Mouse (Mus musculus): ENCODE results near the gene Abcc6. TPM values are rescaled to one million over a fixed set of nuclear protein-coding genes. Genes with fewer than 3 reads are reported as not detected.

Abcc6 gene
- polyA plus RNA-seq, 1 experiment: 2.8 TPM

DNA sequence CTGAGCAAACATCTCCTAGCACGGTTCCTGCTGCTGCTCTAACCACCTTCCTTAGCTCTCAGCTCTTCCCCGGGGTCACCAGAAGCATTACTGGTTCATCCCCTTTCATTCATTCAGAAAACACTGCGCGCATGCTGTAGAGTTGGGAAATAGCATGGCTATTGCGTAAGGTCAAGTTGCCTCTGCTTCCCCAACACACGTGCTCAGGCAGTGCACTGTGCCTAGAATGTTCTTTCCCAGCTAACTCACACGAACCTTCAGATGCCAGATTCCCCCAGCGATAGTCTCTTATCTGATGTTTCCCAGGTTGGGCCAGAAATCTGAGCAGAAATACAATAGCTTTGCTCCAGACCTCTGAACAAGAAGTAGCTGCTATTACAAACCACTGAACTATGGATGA is 37.6 kb downstream of the Abcc6 start:
- 87% methylated on average over 8 of the region's 8 CpGs for WGBS
- TF ChIP-seq POLR2A (IDR thresholded peaks at IDR 0.05; ENCODE audit: borderline replicate concordance, insufficient read depth, low read length) (no peak), CTCF (IDR thresholded peaks at IDR 0.05; ENCODE audit: borderline replicate concordance, insufficient read depth, low read depth, low read length) (no peak)
- no peak for DNase-seq

DNA sequence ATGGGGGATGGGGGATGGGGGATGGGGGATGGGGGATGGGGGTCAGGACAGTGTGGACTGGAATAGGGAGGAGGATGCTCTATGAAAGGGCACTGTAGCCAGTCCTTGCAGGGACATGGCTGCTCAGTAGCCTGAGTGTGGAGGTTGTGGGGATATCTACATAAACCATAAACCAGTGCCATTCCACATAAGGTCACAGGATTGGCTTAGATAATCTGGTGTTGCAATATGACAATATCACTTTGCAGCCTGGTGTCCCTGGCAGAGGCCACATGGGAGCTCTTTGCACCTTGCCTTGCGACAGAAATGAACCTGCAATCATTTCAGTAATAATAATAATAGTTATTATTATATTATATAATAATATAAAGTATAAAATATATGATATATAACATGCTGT is 41.8 kb downstream of the Abcc6 start:
- TF ChIP-seq POLR2A (IDR thresholded peaks at IDR 0.05; ENCODE audit: borderline replicate concordance, insufficient read depth, low read length): no peak
- TF ChIP-seq CTCF (IDR thresholded peaks at IDR 0.05; ENCODE audit: borderline replicate concordance, insufficient read depth, low read depth, low read length): no peak
- DNase-seq: no peak
- 88% methylated on average over 1 of the region's 1 CpGs for WGBS
- no peaks in the 10 kb centered on the region for H3K4me1 ChIP-seq (ENCODE audit: control insufficient read depth, insufficient read depth, low read length)
- no peaks in the 10 kb centered on the region for H3K27me3 ChIP-seq (ENCODE audit: control insufficient read depth, insufficient read depth, low read length)
- no peak overlapping the region for H3K4me3 ChIP-seq (replicated peaks; ENCODE audit: insufficient read depth, low read depth, low read length)
- no peak overlapping the region for H3K27ac ChIP-seq (ENCODE audit: insufficient read depth, low read length)

More for the DNA sequence above, 37.6 kb downstream of the Abcc6 start:
- Histone ChIP-seq H3K27ac (ENCODE audit: insufficient read depth, low read length) (no peak overlapping the region), H3K4me1 (ENCODE audit: control insufficient read depth, insufficient read depth, low read length) (no peaks in the 10 kb centered on the region), H3K4me3 (replicated peaks; ENCODE audit: insufficient read depth, low read depth, low read length) (no peak overlapping the region), H3K27me3 (ENCODE audit: control insufficient read depth, insufficient read depth, low read length) (no peaks in the 10 kb centered on the region)

GRCm38 (mm10) chr7:45986893-45987292 is 43.2 kb downstream of the Abcc6 start:
- H3K4me3 ChIP-seq (replicated peaks; ENCODE audit: insufficient read depth, low read depth, low read length): no peak overlapping the region
- no peaks in the 10 kb centered on the region for H3K27me3 ChIP-seq (ENCODE audit: control insufficient read depth, insufficient read depth, low read length)
- no peaks in the 10 kb centered on the region for H3K4me1 ChIP-seq (ENCODE audit: control insufficient read depth, insufficient read depth, low read length)
- no peak overlapping the region for H3K27ac ChIP-seq (ENCODE audit: insufficient read depth, low read length)
- no peak for DNase-seq
- TF ChIP-seq CTCF (IDR thresholded peaks at IDR 0.05; ENCODE audit: borderline replicate concordance, insufficient read depth, low read depth, low read length): no peak
- no peak for TF ChIP-seq POLR2A (IDR thresholded peaks at IDR 0.05; ENCODE audit: borderline replicate concordance, insufficient read depth, low read length)
- 67% methylated on average over 6 of the region's 6 CpGs for WGBS

GRCm38 (mm10) chr7:45981612-45982011 is 48.5 kb downstream of the Abcc6 start:
- DNase-seq: no peak
- no peak overlapping the region for H3K27ac ChIP-seq (ENCODE audit: insufficient read depth, low read length)
- no peak for TF ChIP-seq CTCF (IDR thresholded peaks at IDR 0.05; ENCODE audit: borderline replicate concordance, insufficient read depth, low read depth, low read length)
- H3K27me3 ChIP-seq (ENCODE audit: control insufficient read depth, insufficient read depth, low read length): no peaks in the 10 kb centered on the region
- 74% methylated on average over 5 of the region's 5 CpGs for WGBS
- no peaks in the 10 kb centered on the region for H3K4me1 ChIP-seq (ENCODE audit: control insufficient read depth, insufficient read depth, low read length)
- H3K4me3 ChIP-seq (replicated peaks; ENCODE audit: insufficient read depth, low read depth, low read length): no peak overlapping the region

- H3K27ac ChIP-seq (ENCODE audit: insufficient read depth, low read length): no peak overlapping the region
- 74% methylated on average over 6 of the region's 6 CpGs for WGBS
- H3K4me1 ChIP-seq (ENCODE audit: control insufficient read depth, insufficient read depth, low read length): no peaks in the 10 kb centered on the region
- no peak overlapping the region for H3K4me3 ChIP-seq (replicated peaks; ENCODE audit: insufficient read depth, low read depth, low read length)
- H3K27me3 ChIP-seq (ENCODE audit: control insufficient read depth, insufficient read depth, low read length): no peaks in the 10 kb centered on the region
- TF ChIP-seq POLR2A (IDR thresholded peaks at IDR 0.05; ENCODE audit: borderline replicate concordance, insufficient read depth, low read length) (no peak), CTCF (IDR thresholded peaks at IDR 0.05; ENCODE audit: borderline replicate concordance, insufficient read depth, low read depth, low read length) (no peak)
- DNase-seq: no peak
These were observed 55.6 kb downstream of the Abcc6 start for GRCm38 (mm10) chr7:45974512-45974911.

- H3K4me1 ChIP-seq (ENCODE audit: control insufficient read depth, insufficient read depth, low read length): no peaks in the 10 kb centered on the region
- H3K27ac ChIP-seq (ENCODE audit: insufficient read depth, low read length): no peak overlapping the region
- TF ChIP-seq CTCF (IDR thresholded peaks at IDR 0.05; ENCODE audit: borderline replicate concordance, insufficient read depth, low read depth, low read length) (no peak), POLR2A (IDR thresholded peaks at IDR 0.05; ENCODE audit: borderline replicate concordance, insufficient read depth, low read length) (no peak)
- DNase-seq: no peak
- 71% methylated on average over 6 of the region's 6 CpGs for WGBS
- H3K27me3 ChIP-seq (ENCODE audit: control insufficient read depth, insufficient read depth, low read length): no peaks in the 10 kb centered on the region
- no peak overlapping the region for H3K4me3 ChIP-seq (replicated peaks; ENCODE audit: insufficient read depth, low read depth, low read length)
These were observed 56.0 kb downstream of the Abcc6 start for GRCm38 (mm10) chr7:45974103-45974502.

DNA sequence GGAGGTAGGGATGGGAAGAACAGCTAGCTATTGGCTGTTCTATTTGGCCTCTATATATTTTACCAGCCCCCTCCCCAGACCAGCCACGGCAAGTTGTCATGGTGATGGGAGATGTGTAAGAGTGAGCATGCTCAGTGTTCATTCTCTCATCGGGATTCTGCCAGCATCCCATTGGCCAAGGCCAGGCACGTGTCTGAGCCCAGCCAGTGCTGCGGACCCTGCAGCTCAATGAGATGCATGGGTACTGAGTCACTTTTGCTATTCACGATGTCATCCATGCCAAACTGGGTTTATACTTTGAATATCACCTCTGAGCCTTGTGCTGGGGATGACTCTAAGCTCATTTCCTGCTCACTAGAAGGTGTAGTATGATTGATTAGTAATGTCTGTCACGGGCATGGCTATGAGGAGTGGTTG is 56.8 kb downstream of the Abcc6 start:
- no peaks in the 10 kb centered on the region for H3K27me3 ChIP-seq (ENCODE audit: control insufficient read depth, insufficient read depth, low read length)
- no peak overlapping the region for H3K27ac ChIP-seq (ENCODE audit: insufficient read depth, low read length)
- 67% methylated on average over 6 of the region's 6 CpGs for WGBS
- no peaks in the 10 kb centered on the region for H3K4me1 ChIP-seq (ENCODE audit: control insufficient read depth, insufficient read depth, low read length)
- H3K4me3 ChIP-seq (replicated peaks; ENCODE audit: insufficient read depth, low read depth, low read length): no peak overlapping the region
- DNase-seq: no peak
- TF ChIP-seq POLR2A (IDR thresholded peaks at IDR 0.05; ENCODE audit: borderline replicate concordance, insufficient read depth, low read length) (no peak), CTCF (IDR thresholded peaks at IDR 0.05; ENCODE audit: borderline replicate concordance, insufficient read depth, low read depth, low read length) (no peak)

DNA sequence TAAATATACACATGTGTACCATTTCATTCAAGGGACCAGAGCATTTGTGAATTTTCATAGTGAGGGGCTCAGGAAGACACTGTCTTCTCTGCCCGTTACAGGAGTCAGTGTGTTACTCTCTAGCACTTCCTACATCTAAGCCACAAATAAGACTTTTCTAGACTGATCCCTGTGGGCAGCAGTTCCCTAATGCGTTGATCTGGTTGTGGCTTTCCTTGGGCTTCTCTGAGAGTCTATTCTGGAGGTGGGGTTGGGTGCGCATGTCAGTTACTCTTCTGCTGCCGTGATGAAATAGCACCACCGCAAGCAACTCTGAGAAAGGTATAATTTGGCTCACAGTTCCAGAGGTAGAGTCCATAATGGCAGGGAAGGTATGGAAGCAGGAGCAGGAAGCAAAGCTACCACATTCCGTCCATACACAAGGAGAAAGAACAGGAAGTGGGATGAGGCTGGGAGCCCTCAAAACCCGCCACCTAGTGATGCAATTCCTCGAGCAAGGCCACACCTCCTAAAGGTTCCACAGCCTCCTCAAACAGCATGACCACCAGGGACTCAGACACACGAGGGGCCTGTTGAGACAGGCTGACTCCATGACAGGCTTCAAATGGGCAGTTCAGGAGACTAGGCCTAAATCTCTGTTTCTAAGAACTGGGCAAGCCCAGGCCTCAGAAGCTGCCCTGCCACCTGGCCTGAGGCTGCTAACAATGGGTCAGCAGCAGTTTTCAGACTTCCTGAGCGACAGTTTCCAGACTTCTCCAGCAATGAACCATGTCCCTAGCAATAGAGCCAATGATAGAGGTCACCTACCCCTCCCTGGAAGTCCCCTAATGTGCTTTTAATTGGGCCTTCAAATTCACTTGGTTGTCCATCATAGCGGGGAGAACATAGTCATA is 58.0 kb downstream of the Abcc6 start:
- DNase-seq: no peak
- Histone ChIP-seq H3K4me3 (replicated peaks; ENCODE audit: insufficient read depth, low read depth, low read length) (no peak overlapping the region), H3K27ac (ENCODE audit: insufficient read depth, low read length) (no peak overlapping the region), H3K27me3 (ENCODE audit: control insufficient read depth, insufficient read depth, low read length) (no peaks in the 10 kb centered on the region), H3K4me1 (ENCODE audit: control insufficient read depth, insufficient read depth, low read length) (no peaks in the 10 kb centered on the region)
- 78% methylated on average over 11 of the region's 11 CpGs for WGBS
- TF ChIP-seq POLR2A (IDR thresholded peaks at IDR 0.05; ENCODE audit: borderline replicate concordance, insufficient read depth, low read length): no peak
- TF ChIP-seq CTCF (IDR thresholded peaks at IDR 0.05; ENCODE audit: borderline replicate concordance, insufficient read depth, low read depth, low read length): no peak
